8 mouse cellular contexts compared by ENCODE assay signal in genomic region chr2:17732210-17732609, GRCm38 (mm10). TPM values are rescaled to one million over a fixed set of nuclear protein-coding genes. Genes with fewer than 3 reads are reported as not detected.
DNase-seq lines count a peak whose midpoint lies in the region; ATAC-seq and TF ChIP-seq lines count a peak whose summit lies in the region.

No protein-coding gene starts in this region.

- peaks cover 18% of the 10 kb centered on the region for H3K4me1 ChIP-seq in lung, embryonic 16.5 days (replicated peaks; ENCODE audit: control insufficient read depth, insufficient read depth, low read length)
- H3K4me1 ChIP-seq in hindbrain, postnatal 0 days (ENCODE audit: insufficient read depth, low read length): no peaks in the 10 kb centered on the region
- peaks cover 7% of the 10 kb centered on the region; the same call in 1 of the 2 replicates for H3K4me1 ChIP-seq in stomach, embryonic 15.5 days

- DNase-seq in heart, adult 11 months: peak; percentile 27
- no peak for DNase-seq in heart, adult 18-20 months
- DNase-seq in lung, postnatal 4 days: no peak
- no peak for DNase-seq in hindbrain, postnatal 0 days (ENCODE audit: low spot score)
- no peak for DNase-seq in urinary bladder, postnatal 10 days (ENCODE audit: low spot score)

- H3K9ac ChIP-seq in lung, embryonic 16.5 days (ENCODE audit: low read length): peak overlapping the region; percentile 15; the same call in 1 of the 2 replicates
- H3K9ac ChIP-seq in hindbrain, postnatal 0 days (replicated peaks; ENCODE audit: low read length): no peak overlapping the region
- no peak overlapping the region for H3K9ac ChIP-seq in stomach, embryonic 15.5 days

- H3K27me3 ChIP-seq in lung, embryonic 16.5 days (ENCODE audit: control insufficient read depth, insufficient read depth, low read depth, low read length): no peaks in the 10 kb centered on the region; the same call in none of the 2 replicates
- H3K27me3 ChIP-seq in hindbrain, postnatal 0 days (ENCODE audit: insufficient read depth, low read length): 0 out of 2 replicates have a peak, but pooled peaks cover 3% of the 10 kb centered on the region
- peaks cover 13% of the 10 kb centered on the region for H3K27me3 ChIP-seq in stomach, embryonic 15.5 days (replicated peaks)

- no peak for ATAC-seq in lung, embryonic 16.5 days (ENCODE audit: low read depth)
- no peak for ATAC-seq in hindbrain, postnatal 0 days
- no peak for ATAC-seq in stomach, embryonic 15.5 days (ENCODE audit: insufficient read depth, low FRiP score, low read depth)
- no peak for ATAC-seq in cerebellum, adult (ENCODE audit: insufficient number of reproducible peaks, low FRiP score, low TSS enrichment)

- no peaks in the 10 kb centered on the region; the same call in 1 of the 2 replicates for H3K36me3 ChIP-seq in lung, embryonic 16.5 days (ENCODE audit: control insufficient read depth, insufficient read depth, low read length)
- no peaks in the 10 kb centered on the region for H3K36me3 ChIP-seq in hindbrain, postnatal 0 days (ENCODE audit: insufficient read depth, low read length)
- H3K36me3 ChIP-seq in stomach, embryonic 15.5 days: no peaks in the 10 kb centered on the region

- no peaks in the 10 kb centered on the region for H3K9me3 ChIP-seq in lung, embryonic 16.5 days (ENCODE audit: control insufficient read depth, low read length)
- no peaks in the 10 kb centered on the region for H3K9me3 ChIP-seq in hindbrain, postnatal 0 days (ENCODE audit: low read length)
- no peaks in the 10 kb centered on the region for H3K9me3 ChIP-seq in stomach, embryonic 15.5 days

- peak overlapping the region; percentile 82 for H3K27ac ChIP-seq in lung, embryonic 16.5 days (ENCODE audit: low read length)
- H3K27ac ChIP-seq in hindbrain, postnatal 0 days: no peak overlapping the region
- no peak overlapping the region for H3K27ac ChIP-seq in stomach, embryonic 15.5 days

- peak overlapping the region; percentile 98 for H3K4me2 ChIP-seq in lung, embryonic 16.5 days (ENCODE audit: low read depth, low read length)
- H3K4me2 ChIP-seq in hindbrain, postnatal 0 days (ENCODE audit: low read depth, low read length): peak overlapping the region; percentile 91; the same call in 1 of the 2 replicates
- 0 out of 2 replicates have a peak overlapping the region, but pooled peaks have one; percentile 98 for H3K4me2 ChIP-seq in stomach, embryonic 15.5 days

- WGBS in lung, embryonic 16.5 days: 34% methylated on average over 7 of the region's 7 CpGs
- 40% methylated on average over 7 of the region's 7 CpGs for WGBS in hindbrain, postnatal 0 days
- WGBS in stomach, embryonic 15.5 days: 57% methylated on average over 7 of the region's 7 CpGs

- no peak for TF ChIP-seq CTCF in hindbrain, postnatal 0 days (IDR thresholded peaks at IDR 0.05; ENCODE audit: low read depth)

- H3K4me3 ChIP-seq in lung, embryonic 16.5 days (ENCODE audit: low read length): peak overlapping the region; percentile 76
- H3K4me3 ChIP-seq in hindbrain, postnatal 0 days (ENCODE audit: low read length): no peak overlapping the region
- no peak overlapping the region for H3K4me3 ChIP-seq in stomach, embryonic 15.5 days (replicated peaks)

RNA-seq across cellular contexts. Expression of gene Nebl, which starts 0.9 kb away (rescaled TPM):
- total RNA-seq in heart, adult 18-20 months (2021): 100 to 1,000 TPM; 335 to 343 TPM
- 44.3 and 46.4 TPM in 2 replicates for polyA plus RNA-seq in lung, embryonic 16.5 days (2015; fragmentation: Nextera tagmentation; extraction: Ambion mirVana)
- 23.7 and 25.8 TPM in 2 replicates for total RNA-seq in hindbrain, postnatal 0 days (2014; rRNA removed)
- 15.4 and 15.9 TPM in 2 replicates for polyA plus RNA-seq in hindbrain, postnatal 0 days (2015; fragmentation: Nextera tagmentation; extraction: Ambion mirVana)
- 2.6 and 4.4 TPM in 2 replicates for polyA plus RNA-seq in stomach, embryonic 15.5 days (2015; fragmentation: Nextera tagmentation; extraction: Ambion mirVana)
